Mouse (Mus musculus) brain, adult 2 months (tissue): ENCODE data around the gene Scamp3.

Experiments
- DNase-seq: peaks from one replicate; pipeline ENCODE4 v3.0.0; 2011; ENCODE audit warnings: low read depth, low spot score

Gene Scamp3

DNA sequence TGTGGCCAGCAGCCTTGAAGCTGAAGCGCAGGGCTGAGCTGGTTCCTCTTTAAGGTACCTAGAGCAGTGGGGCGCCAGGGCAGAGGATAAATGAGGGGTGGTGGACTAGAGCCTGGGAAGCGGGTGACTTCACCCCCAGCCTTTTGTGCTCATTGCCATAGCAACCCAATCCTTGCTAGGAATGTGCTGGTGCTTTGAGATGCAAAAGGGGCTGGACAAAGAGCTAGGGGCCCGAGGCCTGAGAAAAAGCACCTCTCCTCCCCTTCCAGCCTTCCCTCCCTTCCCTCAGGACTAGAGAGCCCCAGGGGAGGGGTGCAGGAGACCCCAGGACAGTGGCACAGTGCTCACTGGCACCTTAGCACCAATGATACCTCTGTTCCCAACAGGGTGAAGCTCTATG lies 48.6 kb downstream of the Scamp3 start:
- DNase-seq, result peak; percentile 67

DNA sequence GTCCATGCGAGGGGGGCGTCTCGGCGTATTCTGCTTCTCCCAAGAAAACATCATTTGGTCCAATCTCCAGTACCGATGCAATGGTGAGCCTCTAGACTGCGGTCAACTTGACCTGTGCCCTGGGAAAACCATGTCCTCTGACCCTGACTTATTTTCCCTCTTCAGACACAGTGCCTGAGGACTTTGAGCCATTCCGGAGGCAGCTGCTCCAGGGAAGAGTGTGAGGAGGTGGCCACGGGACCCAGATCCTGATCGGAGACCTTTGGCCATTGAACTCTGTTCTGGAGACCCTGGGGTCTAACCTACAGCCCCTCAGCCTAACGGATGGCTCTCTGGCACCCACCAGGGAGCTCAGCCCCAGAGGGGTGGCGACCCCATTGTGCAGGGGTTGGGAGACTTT lies 49.1 kb downstream of the Scamp3 start:
- no peak for DNase-seq

DNA sequence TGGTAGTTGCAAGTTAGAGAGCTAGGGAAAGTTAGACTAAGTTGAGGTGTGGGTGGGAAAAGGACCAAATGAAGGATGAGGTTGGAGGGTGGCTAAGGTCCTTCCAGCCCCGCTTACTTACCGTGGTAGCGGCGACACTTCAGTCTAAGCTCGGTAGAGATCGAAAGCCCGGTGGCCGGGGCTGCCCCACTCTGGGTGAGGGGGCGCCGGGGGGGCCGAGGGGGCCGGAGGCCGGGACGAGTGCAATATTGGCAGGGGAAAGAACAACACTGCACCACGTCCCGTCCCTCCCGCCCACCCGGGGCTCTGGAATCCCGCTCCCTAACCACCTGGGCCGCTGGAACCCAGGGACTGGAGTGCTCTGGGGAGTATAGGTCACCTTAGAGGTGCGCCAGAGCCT lies 49.6 kb downstream of the Scamp3 start, which contains the start of gene Mtx1:
TSS of gene Mtx1 (minus strand) at position 189 of the 400 bp plus-strand sequence.
- no peak for DNase-seq

DNA sequence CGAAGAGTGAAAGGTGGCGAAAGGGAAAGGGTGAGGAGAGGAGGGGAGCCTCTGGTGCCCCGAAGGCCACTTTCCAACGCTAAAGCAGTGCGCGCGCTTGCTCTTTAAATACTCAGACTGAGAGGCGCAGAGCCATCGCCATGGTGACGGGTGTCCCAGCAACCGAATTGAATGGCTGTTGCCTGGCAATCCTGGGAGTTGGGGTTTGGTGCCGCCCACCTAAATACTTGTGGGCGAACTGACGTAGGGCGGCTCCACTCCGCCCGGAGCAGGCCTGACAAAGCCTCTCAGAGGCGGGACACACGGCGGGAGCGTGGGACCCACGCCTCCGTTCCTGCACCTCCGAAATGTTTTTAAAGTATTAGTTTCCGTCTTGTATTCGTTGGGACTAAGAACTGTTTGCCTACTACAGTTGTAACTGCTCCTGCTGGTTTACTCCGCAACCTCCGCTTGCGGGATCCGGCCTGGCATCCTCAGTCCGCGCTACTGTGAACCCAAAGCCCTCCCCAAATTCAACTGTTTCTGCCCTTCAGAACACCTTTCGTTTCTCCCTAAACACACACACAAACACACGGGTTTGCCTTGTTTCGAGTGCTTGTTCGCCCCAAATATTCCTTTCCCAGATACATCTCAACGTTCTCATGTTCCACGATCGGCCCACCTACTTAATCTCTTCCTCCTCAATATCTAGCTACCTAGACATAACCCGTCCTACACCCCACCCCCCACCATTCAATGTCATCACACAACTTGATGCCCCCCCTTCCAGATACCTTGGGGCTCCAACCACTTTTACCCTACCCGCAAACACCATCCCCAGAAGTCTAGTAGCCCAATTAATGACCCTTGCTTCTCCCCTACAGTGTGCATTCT lies 50.3 kb downstream of the Scamp3 start:
- peak; percentile 96 for DNase-seq

DNA sequence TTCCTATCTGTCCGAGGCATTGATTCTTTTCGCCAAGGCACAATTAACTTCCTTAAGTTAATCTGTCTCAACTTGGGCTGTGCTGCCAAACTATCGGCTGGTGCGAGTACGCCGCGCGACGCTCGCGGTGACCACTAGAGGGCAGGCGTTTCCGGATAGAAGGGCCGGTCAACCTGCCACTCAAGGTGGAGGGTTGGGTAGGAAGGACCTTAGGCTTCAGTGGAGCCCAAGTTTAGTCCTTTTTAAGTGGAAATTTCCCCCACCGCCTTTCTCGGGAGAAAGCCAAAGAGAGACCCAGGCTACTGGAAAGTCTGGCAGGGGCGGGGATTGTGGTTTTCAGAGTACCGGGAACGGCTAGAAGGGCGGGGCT lies 50.9 kb downstream of the Scamp3 start:
- DNase-seq, result peak; percentile 86

DNA sequence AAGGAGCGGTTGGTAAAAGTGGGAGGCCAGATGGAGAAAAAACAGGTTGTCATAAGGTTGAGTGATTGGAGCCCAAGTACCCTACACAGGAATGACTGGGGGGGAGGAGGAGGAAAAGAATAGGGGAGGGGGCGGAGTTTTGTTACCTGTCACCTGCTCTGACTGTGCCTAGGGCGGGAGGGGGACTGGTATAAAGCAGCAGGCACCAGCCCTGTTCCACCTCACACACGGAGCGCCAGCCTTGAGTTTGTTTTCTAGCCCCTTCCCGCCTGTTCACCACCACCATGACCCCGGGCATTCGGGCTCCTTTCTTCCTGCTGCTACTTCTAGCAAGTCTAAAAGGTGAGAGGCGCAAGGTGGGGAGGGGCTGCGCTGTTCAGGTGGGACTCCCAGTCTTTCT lies 51.6 kb downstream of the Scamp3 start, which contains the start of gene Muc1:
TSS of gene Muc1 (plus strand) at position 222 of the 400 bp plus-strand sequence.
- no peak for DNase-seq

DNA sequence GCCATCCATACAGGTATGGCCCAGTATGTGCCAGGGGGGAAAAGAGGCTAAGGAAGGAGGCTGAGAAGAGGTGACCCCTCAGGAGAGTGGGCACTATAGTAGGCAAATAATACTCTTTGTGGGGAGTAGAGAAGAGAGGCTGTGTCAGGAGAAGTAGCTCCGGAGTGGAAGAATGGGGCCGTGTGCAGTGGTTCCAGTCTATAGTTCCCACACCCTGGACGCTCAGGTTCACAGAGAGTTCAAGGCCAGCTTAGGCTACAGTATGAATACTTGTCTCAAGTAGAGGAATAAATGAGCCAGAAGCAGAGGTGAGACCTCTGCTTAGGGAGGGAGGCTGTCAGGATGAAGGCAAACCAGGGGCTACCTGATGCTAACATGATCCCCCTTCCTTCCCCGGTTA lies 52.0 kb downstream of the Scamp3 start:
- DNase-seq, result no peak

DNA sequence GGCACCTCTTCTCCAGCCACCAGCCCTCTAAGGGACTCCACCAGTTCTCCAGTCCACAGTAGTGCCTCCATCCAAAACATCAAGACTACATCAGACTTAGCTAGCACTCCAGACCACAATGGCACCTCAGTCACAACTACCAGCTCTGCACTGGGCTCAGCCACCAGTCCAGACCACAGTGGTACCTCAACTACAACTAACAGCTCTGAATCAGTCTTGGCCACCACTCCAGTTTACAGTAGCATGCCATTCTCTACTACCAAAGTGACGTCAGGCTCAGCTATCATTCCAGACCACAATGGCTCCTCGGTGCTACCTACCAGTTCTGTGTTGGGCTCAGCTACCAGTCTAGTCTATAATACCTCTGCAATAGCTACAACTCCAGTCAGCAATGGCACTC lies 53.3 kb downstream of the Scamp3 start:
- no peak for DNase-seq

DNA sequence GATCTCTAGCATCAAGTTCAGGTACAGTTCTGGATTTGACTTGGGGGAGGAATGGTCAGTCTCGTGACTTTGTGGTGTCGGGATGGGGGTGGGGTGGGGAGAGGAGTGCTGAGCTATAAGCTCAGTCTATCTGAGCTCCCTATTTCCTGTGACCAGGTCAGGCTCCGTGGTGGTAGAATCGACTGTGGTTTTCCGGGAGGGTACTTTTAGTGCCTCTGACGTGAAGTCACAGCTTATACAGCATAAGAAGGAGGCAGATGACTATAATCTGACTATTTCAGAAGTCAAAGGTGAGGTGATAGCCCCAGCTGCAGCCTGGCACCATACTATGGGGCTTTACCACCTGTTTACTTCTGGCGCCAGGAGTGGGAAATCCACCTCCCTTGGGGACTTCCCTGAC lies 54.1 kb downstream of the Scamp3 start:
- DNase-seq, result no peak

DNA sequence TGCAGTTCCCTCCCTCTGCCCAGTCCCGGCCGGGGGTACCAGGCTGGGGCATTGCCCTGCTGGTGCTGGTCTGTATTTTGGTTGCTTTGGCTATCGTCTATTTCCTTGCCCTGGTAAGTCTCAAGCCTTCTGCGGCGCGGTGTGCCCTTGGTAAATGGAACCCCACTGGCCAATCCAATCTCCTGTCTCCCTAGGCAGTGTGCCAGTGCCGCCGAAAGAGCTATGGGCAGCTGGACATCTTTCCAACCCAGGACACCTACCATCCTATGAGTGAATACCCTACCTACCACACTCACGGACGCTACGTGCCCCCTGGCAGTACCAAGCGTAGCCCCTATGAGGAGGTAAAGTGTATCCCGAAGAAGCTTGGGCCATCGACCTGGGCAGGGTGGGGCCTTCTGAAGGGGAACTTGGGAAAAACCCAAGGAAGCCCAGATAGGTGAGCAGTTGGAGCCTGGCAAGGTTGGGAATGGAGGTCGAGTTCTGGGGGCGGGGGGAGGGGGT lies 54.6 kb downstream of the Scamp3 start:
- DNase-seq, result no peak
